In genomic region chr2:181070136-181070535, GRCm38 (mm10) we compare ENCODE assay signal across 16 mouse cellular contexts. TPM values are rescaled to one million over a fixed set of nuclear protein-coding genes. Genes with fewer than 3 reads are reported as not detected.
DNase-seq lines count a peak whose midpoint lies in the region.
"Had no signal": no experiment of that assay in that cellular context is flagged by ENCODE, and none has a peak within 500 bp of the region (broad histone marks: within the 10 kb centered on the region; RNA-seq: fewer than 3 reads in every experiment).

No protein-coding gene starts in this region.

- intact Hi-C loops in left cerebral cortex, postnatal 4 days (cut with DNase I) = no loop called here
- intact Hi-C loops in left cerebral cortex, postnatal 14 days (cut with DNase I) = loop anchor here (5.0 kb wide), 3 partner anchors 38 to 263 kb away; partner anchors contain the start of gene Ythdf1

- DNase-seq in left cerebral cortex, adult 11 months (ENCODE audit: low spot score) = peak; percentile 71
- no peak for DNase-seq in left cerebral cortex, postnatal 4 days
- DNase-seq in frontal cortex, postnatal 25 days (ENCODE audit: low spot score in 2 of 2) = peak; percentile 42 to 51
- DNase-seq in left cerebral cortex, postnatal 14 days (ENCODE audit: low spot score in 2 of 2) = peak; percentile 74 to 86
- no peak for DNase-seq in urinary bladder, postnatal 25 days (ENCODE audit: low spot score)
- DNase-seq in Muller cell, postnatal 12 days (ENCODE audit: inconsistent ontology term) = no peak
- DNase-seq in cerebellum, adult 9-10 months = no peak
- DNase-seq: adrenal gland, adult 2 months; cerebellum, adult 2 months; gastrocnemius, postnatal 36 days; heart, postnatal 14 days; kidney, adult 9 months; liver, postnatal 0 days; retina, postnatal 1 day; thymus, postnatal 14 days had no signal

RNA-seq across cellular contexts. Expression of gene Chrna4, which starts 26.8 kb away (rescaled TPM):
- 10 to 100 TPM; 26.8 to 33.5 TPM for total RNA-seq in left cerebral cortex, postnatal 4 days (2021)
- total RNA-seq in left cerebral cortex, postnatal 14 days (2021) = 10 to 100 TPM; 34.3 to 41.3 TPM
- total RNA-seq: neutrophil, adult 5-6 weeks had no signal

Comparison
In these comparisons a context has a peak if more than half of its experiments do, and no peak if none do; other contexts are left out.
1. DNase-seq: peak in left cerebral cortex, adult 11 months (single experiment), frontal cortex, postnatal 25 days (2 of 2) and left cerebral cortex, postnatal 14 days (2 of 2); none in left cerebral cortex, postnatal 4 days (single experiment), urinary bladder, postnatal 25 days (single experiment), Muller cell, postnatal 12 days (single experiment) and cerebellum, adult 9-10 months (single experiment).